Mouse (Mus musculus) erythroblast, embryonic 14.5 days (primary cell): Measurements from ENCODE around the gene Hmga1.

Experiments
- GATA1 ChIP-seq: IDR thresholded peaks from 2 replicates; pipeline ENCODE4 v1.6.1; 2012; ENCODE audit warnings: low read length, inconsistent platforms, mixed read lengths
- TAL1 ChIP-seq: IDR thresholded peaks from 3 replicates; pipeline ENCODE4 v1.6.1; 2012; ENCODE audit warnings: low read length, inconsistent platforms, mixed read lengths

DNA sequence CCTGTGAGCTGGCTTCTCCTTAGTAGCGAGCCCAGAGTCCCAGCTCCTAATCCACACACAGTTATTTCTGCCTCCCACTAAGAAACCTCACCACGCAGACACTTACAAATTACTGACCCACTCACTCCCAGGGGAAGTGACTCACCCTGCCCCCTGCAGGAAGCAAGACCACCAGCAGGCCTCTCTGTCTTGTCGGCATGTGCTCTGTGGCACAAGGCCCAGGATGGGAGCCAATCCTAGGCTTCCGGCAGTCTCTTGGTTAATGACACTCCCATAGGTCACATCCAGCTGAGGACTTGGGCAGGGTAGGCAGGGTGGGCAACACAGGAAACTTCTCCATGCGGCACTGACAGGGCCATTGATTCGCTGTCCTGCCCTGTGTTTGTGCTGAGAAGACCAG lies 21.2 kb downstream of the Hmga1 start:
- TF ChIP-seq TAL1 (no peak), GATA1 (no peak)
